Mouse (Mus musculus) heart, embryonic 14.5 days (tissue): Measurements from ENCODE around the gene Snd1. TPM values are rescaled to one million over a fixed set of nuclear protein-coding genes. Genes with fewer than 3 reads are reported as not detected.

Experiments
- ATAC-seq: fragments of 200-750 bp; cut with Nextera tagmentation; 2 replicates; pipeline ENCODE4 v1.8.0; 2017; ENCODE audit warnings: low read depth, moderate TSS enrichment; ENCODE audit not compliant: insufficient number of reproducible peaks, insufficient read depth, low FRiP score
- H3K27ac ChIP-seq, 2 experiments: fragments of 200-500 bp in 1 of 2; fragments of 300-500 bp in 1 of 2; sonication (generic) in 1 of 2; replicated peaks in 1 of 2; 2 replicates each; pipeline ENCODE4 v1.5.1; 2012 to 2014; ENCODE audit warnings: low read depth in 2 of 2, low read length in 2 of 2, control low read depth in 1 of 2, mild to moderate bottlenecking in 1 of 2, mixed read lengths in 1 of 2; ENCODE audit not compliant: control insufficient read depth in 1 of 2, insufficient read depth in 1 of 2
- H3K27me3 ChIP-seq: fragments of 300-500 bp; sonication (generic); 2 replicates; pipeline ENCODE4 v1.6.1; 2014; ENCODE audit warnings: mild to moderate bottlenecking, low read length, control low read depth; ENCODE audit not compliant: control insufficient read depth, insufficient read depth
- H3K36me3 ChIP-seq: fragments of 300-500 bp; sonication (generic); 2 replicates; pipeline ENCODE4 v1.6.1; 2014; ENCODE audit warnings: mild to moderate bottlenecking, control low read depth, low read length, mixed read lengths; ENCODE audit not compliant: control insufficient read depth, insufficient read depth
- H3K4me1 ChIP-seq, 2 experiments: fragments of 200-500 bp in 1 of 2; fragments of 300-500 bp in 1 of 2; sonication (generic) in 1 of 2; 2 replicates each; pipeline ENCODE4 v1.6.1; 2012 to 2014; ENCODE audit warnings: low read length in 2 of 2, control low read depth in 1 of 2, mixed read lengths in 1 of 2; ENCODE audit not compliant: control insufficient read depth in 2 of 2, insufficient read depth in 2 of 2
- H3K4me2 ChIP-seq: fragments of 300-500 bp; sonication (generic); 2 replicates; pipeline ENCODE4 v1.6.1; 2014; ENCODE audit warnings: mild to moderate bottlenecking, low read length
- H3K4me3 ChIP-seq, 2 experiments: fragments of 200-500 bp in 1 of 2; fragments of 300-500 bp in 1 of 2; sonication (generic) in 1 of 2; 2 replicates each; pipeline ENCODE4 v1.5.1; 2012 to 2014; ENCODE audit warnings: low read length in 2 of 2, mild to moderate bottlenecking in 2 of 2, control low read depth in 1 of 2, low read depth in 1 of 2, moderate library complexity in 1 of 2; ENCODE audit not compliant: control insufficient read depth in 1 of 2, insufficient read depth in 1 of 2
- H3K9ac ChIP-seq: fragments of 300-500 bp; sonication (generic); 2 replicates; pipeline ENCODE4 v1.6.1; 2014; ENCODE audit warnings: mild to moderate bottlenecking, low read length
- H3K9me3 ChIP-seq: fragments of 300-500 bp; sonication (generic); 2 replicates; pipeline ENCODE4 v1.6.1; 2016; ENCODE audit warnings: low read length, control low read depth; ENCODE audit not compliant: control insufficient read depth
- WGBS: fragments of 180-500 bp; shearing (Covaris S2); extraction: QIAGEN DNeasy Blood & Tissue Kit; methylation state at CpG from one replicate; pipeline ENCODE4 v1.1.7; 2014; 5-methylcytosine and 5-hydroxymethylcytosine counted together
- polyA plus RNA-seq: library from polyadenylated mRNA; unstranded; fragments of >200 nt; fragmentation: Nextera tagmentation; extraction: Ambion mirVana; gene quantifications from 2 replicates; pipeline ENCODE4 v1.2.1, GENCODE M21; 2014

Gene Snd1
- polyA plus RNA-seq, 1 experiment from 2014 or later = 80.0 TPM

GRCm38 (mm10) chr6:28791809-28792208 is 316.9 kb downstream of the Snd1 start:
- Histone ChIP-seq H3K4me2 (no peak overlapping the region), H3K4me3 (no peak overlapping the region), H3K9ac (no peak overlapping the region), H3K4me1 (peaks cover 13 to 30% of the 10 kb centered on the region in 2 experiments), H3K36me3 (peaks cover 10% of the 10 kb centered on the region), H3K27me3 (no peaks in the 10 kb centered on the region), H3K9me3 (no peaks in the 10 kb centered on the region), H3K27ac (peak overlapping the region in 1 of 2 experiments; percentile 12; a peak in 1 of 4 replicates)
- WGBS = 48% methylated on average over 3 of the region's 3 CpGs
- ATAC-seq = no peak

- Histone ChIP-seq H3K27ac (no peak overlapping the region), H3K36me3 (peaks cover 14% of the 10 kb centered on the region), H3K9ac (no peak overlapping the region), H3K9me3 (no peaks in the 10 kb centered on the region), H3K4me3 (no peak overlapping the region), H3K4me1 (peaks cover 3 to 7% of the 10 kb centered on the region in 2 experiments; a peak in 3 of 4 replicates), H3K27me3 (no peaks in the 10 kb centered on the region), H3K4me2 (no peak overlapping the region)
- ATAC-seq = no peak
- WGBS = 45% methylated on average over 9 of the region's 9 CpGs
Observed at GRCm38 (mm10) chr6:28795380-28795779, 320.4 kb downstream of the Snd1 start.

GRCm38 (mm10) chr6:28795792-28796515 is 321.0 kb downstream of the Snd1 start:
- H3K36me3 ChIP-seq = peaks cover 14% of the 10 kb centered on the region
- H3K4me1 ChIP-seq = peaks cover 0 to 1% of the 10 kb centered on the region in 2 experiments; a peak in 3 of 4 replicates
- H3K9me3 ChIP-seq = no peaks in the 10 kb centered on the region
- H3K27me3 ChIP-seq = no peaks in the 10 kb centered on the region
- H3K27ac ChIP-seq = no peak overlapping the region
- no peak overlapping the region for H3K4me3 ChIP-seq
- no peak overlapping the region for H3K4me2 ChIP-seq
- 82% methylated on average over 16 of the region's 16 CpGs for WGBS
- no peak overlapping the region for H3K9ac ChIP-seq
- no peak for ATAC-seq

DNA sequence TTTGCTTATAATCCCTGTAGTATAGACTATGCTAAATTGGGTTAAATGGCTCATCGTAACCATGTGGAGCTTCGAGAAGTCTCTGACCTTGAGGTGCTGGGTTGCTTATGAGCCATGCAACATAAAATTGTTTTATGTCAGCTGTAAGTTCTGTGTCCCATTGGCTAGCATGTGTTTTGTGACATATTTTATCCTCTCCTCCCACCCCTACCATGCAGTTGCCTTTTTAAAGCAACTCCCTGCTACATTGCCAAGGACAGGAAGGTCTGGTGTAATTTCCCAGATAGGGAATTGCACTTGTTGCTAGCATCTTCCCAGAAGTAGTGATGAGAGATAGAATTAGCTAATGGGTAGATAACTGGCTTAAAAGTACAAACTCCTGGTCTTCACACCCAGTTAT is 324.9 kb downstream of the Snd1 start:
- no peaks in the 10 kb centered on the region; a peak in 1 of 4 replicates for H3K4me1 ChIP-seq
- peaks cover 14% of the 10 kb centered on the region for H3K36me3 ChIP-seq
- no peak overlapping the region for H3K9ac ChIP-seq
- WGBS = 97% methylated on average over 2 of the region's 2 CpGs
- no peaks in the 10 kb centered on the region for H3K27me3 ChIP-seq
- no peak overlapping the region for H3K4me3 ChIP-seq
- no peaks in the 10 kb centered on the region for H3K9me3 ChIP-seq
- ATAC-seq = no peak
- no peak overlapping the region for H3K27ac ChIP-seq
- no peak overlapping the region for H3K4me2 ChIP-seq

- WGBS = 90% methylated on average over 3 of the region's 3 CpGs
- ATAC-seq = no peak
- H3K27ac ChIP-seq = no peak overlapping the region
Observed at GRCm38 (mm10) chr6:28800976-28801375, 326.0 kb downstream of the Snd1 start.

GRCm38 (mm10) chr6:28803678-28804279 is 328.8 kb downstream of the Snd1 start:
- no peak overlapping the region for H3K4me2 ChIP-seq
- no peaks in the 10 kb centered on the region for H3K36me3 ChIP-seq
- no peaks in the 10 kb centered on the region for H3K9me3 ChIP-seq
- 88% methylated on average over 6 of the region's 6 CpGs for WGBS
- no peaks in the 10 kb centered on the region for H3K27me3 ChIP-seq
- H3K4me1 ChIP-seq = no peaks in the 10 kb centered on the region
- no peak overlapping the region for H3K27ac ChIP-seq
- no peak overlapping the region for H3K4me3 ChIP-seq
- no peak overlapping the region for H3K9ac ChIP-seq
- no peak for ATAC-seq

More at GRCm38 (mm10) chr6:28800976-28801375, 326.0 kb downstream of the Snd1 start:
- no peaks in the 10 kb centered on the region for H3K9me3 ChIP-seq
- H3K36me3 ChIP-seq = peaks cover 12% of the 10 kb centered on the region
- H3K4me2 ChIP-seq = no peak overlapping the region
- H3K9ac ChIP-seq = no peak overlapping the region
- H3K4me1 ChIP-seq = no peaks in the 10 kb centered on the region; a peak in 1 of 4 replicates
- H3K27me3 ChIP-seq = no peaks in the 10 kb centered on the region
- no peak overlapping the region for H3K4me3 ChIP-seq

GRCm38 (mm10) chr6:28804751-28805150 is 329.8 kb downstream of the Snd1 start:
- Histone ChIP-seq H3K9ac (no peak overlapping the region), H3K4me2 (no peak overlapping the region), H3K4me1 (no peaks in the 10 kb centered on the region), H3K27ac (no peak overlapping the region), H3K4me3 (no peak overlapping the region), H3K9me3 (no peaks in the 10 kb centered on the region), H3K27me3 (no peaks in the 10 kb centered on the region), H3K36me3 (no peaks in the 10 kb centered on the region)
- no peak for ATAC-seq
- 81% methylated on average over 5 of the region's 5 CpGs for WGBS
